Mouse (Mus musculus): Measurements from ENCODE around the gene Vwa2.

The Vwa2 gene

GRCm38 (mm10) chr19:56908472-56909270 is 34.6 kb downstream of the Vwa2 start:
- in situ Hi-C loops (cut with MboI, MseI): no loop called here

- in situ Hi-C loops (cut with MboI, MseI): loop anchor here (5.0 kb wide), 1 partner anchor 48 kb away; no protein-coding TSS in a partner anchor
These were observed 36.5 kb downstream of the Vwa2 start for GRCm38 (mm10) chr19:56910561-56910960.

DNA sequence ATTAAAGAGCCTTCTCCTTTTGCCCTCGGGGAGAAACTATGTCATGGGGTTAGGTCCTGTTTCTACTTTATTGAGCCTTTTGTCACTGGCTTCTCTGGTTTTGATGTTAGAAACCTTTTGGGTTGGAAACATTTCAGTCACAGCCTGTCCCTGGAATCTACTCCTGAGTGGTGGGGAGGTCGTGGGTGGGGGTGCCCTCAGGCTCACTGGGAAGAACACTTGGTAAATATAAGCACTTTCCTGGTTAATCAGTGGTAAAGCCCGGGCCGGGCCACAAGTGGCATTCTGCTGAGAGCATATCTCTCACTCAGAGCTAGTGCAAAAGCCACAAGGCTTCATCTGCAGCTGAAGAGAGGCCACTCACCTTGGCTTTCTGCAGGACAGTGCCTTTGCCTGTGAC is 39.7 kb downstream of the Vwa2 start:
- in situ Hi-C loops (cut with MboI, MseI): loop anchor here (5.0 kb wide), 1 partner anchor 51 kb away; no protein-coding TSS in a partner anchor

- in situ Hi-C loops (cut with MboI, MseI): loop anchor here (5.0 kb wide), 1 partner anchor 52 kb away; no protein-coding TSS in a partner anchor
These were observed 40.6 kb downstream of the Vwa2 start for GRCm38 (mm10) chr19:56914658-56915057.

GRCm38 (mm10) chr19:56915084-56915483 is 41.0 kb downstream of the Vwa2 start:
- in situ Hi-C loops (cut with MboI, MseI): no loop called here

- in situ Hi-C loops (cut with MboI, MseI): loop anchor here (5.0 to 10.0 kb wide), 3 partner anchors 108 to 575 kb away; no protein-coding TSS in a partner anchor
These were observed 45.6 kb downstream of the Vwa2 start for GRCm38 (mm10) chr19:56919628-56920027.

DNA sequence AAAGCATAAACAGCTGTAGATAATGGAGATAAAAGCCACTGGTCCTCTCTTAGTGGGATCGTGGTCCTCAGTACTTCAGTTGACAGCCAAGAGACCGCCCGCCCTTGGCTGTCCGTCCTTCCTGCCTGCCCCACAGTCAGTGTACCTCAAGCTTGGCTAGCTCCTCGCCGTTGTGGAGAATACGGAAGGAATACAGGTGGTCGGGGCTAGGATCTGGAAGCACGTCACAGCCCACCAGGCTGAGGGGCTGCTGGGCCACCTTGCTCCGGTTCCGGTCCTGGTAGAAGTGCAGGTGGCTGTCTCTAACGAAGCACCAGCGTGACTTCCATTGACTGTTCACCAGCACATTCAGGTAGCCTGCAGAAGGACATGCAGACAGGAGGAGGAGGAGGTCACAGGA is 46.2 kb downstream of the Vwa2 start:
- in situ Hi-C loops (cut with MboI, MseI): loop anchor here (5.0 to 10.0 kb wide), 3 partner anchors 107 to 575 kb away; no protein-coding TSS in a partner anchor

DNA sequence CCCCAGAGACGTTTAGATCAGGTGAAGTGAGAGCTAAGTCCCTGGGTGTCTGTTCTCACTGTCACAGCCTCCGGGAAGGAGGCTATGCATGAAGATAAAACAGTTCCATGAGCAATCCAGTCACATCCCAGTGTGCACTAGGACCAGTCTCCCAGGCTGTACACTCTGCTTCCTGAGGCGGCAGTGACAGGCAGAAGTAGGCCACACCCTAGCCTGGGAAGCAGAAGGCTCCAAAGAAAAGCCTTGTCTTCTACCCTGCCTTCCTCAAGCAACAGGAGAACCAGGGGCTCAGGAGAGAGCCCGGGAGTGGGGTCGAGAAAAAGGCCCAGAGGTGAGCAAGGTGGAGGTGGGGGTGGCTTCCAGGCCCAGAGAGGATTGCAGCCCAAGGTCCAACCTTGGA is 47.7 kb downstream of the Vwa2 start:
- in situ Hi-C loops (cut with MboI, MseI): loop anchor here (5.0 to 10.0 kb wide), 3 partner anchors 106 to 573 kb away; no protein-coding TSS in a partner anchor

- in situ Hi-C loops (cut with MboI, MseI): loop anchor here (10.0 kb wide), 2 partner anchors 215 to 565 kb away; no protein-coding TSS in a partner anchor
These were observed 55.3 kb downstream of the Vwa2 start for GRCm38 (mm10) chr19:56929392-56929791.

DNA sequence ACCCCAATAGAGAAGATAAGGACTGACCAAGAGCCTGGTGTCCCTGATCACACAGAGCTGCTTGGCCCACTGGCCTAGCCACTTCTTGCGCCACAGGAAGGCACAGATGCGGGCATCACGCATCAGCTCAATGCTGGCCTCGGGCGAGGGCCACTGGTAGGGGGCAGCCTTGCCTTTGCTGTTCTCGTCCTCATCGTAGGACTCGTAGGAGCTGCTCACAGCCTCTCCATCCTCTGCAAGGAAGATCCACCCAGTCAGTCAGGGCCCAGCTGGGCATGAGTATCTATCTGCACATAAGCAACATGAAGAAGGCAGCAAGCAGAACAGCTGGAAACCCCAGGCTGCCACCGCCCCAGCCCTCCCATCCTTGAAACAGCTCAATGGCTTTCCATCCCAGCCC is 56.0 kb downstream of the Vwa2 start:
- in situ Hi-C loops (cut with MboI, MseI): no loop called here

DNA sequence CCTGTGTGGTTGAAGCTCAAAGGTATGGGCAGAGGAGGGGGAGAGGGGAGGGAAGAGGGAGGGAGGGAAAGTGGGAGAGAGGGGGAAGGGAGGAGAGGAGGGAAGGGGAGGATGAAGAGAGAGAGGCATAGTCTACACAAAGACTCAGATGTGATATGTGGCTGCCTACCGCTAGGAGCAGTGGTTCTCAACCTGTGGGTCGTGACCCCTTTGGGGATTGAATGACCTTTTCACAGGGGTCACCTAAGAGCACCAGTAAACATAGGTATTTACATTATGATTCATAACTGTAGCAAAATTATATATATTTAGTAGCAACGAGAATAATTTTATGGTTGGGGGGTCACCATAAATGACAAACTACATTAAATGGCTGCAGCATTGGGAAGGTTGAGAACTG is 59.8 kb downstream of the Vwa2 start:
- in situ Hi-C loops (cut with MboI, MseI): no loop called here

DNA sequence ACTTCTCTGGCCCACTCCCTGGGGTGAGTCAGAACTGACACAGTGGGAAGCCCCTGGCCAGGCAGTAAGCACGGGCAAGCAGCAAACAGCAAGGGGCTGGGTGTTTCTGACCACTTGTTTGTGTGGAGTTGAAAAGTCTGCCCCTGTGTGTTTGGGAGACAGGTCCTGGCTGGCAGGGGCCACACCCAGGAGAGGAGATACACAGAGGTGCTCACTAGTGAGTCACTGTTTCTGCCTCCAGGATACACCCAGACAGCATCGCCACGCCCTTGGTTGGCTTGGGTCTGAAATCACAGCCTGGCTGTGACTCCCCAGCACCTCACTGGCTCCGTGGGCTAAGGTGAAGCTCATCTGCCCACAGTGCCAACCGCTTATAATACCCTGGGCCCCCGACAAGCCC is 61.1 kb downstream of the Vwa2 start:
- in situ Hi-C loops (cut with MboI, MseI): no loop called here

DNA sequence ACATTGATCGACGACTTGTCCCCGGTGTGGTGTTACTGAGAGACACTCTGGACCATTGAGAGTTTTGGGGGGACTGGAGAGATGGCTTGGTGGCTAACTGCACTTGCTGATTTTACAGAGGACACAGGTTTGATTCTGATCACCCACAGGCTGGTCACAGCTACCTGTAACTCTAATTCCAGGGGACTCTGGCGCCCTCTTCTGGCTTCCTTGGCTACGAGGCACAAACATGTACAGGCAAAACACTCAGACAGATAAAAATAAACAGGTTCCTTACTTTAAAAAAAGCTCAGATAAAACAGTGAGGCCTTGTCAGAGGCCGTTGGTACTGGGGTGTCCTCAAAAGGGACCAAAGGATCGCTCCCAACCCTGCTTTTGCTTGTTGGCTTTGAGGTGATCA is 61.7 kb downstream of the Vwa2 start:
- in situ Hi-C loops (cut with MboI, MseI): no loop called here

- in situ Hi-C loops (cut with MboI, MseI): no loop called here
These were observed 62.2 kb downstream of the Vwa2 start for GRCm38 (mm10) chr19:56936253-56936652.

- in situ Hi-C loops (cut with MboI, MseI): no loop called here
These were observed 63.9 kb downstream of the Vwa2 start for GRCm38 (mm10) chr19:56937911-56938310.

GRCm38 (mm10) chr19:56939826-56940225 is 65.8 kb downstream of the Vwa2 start:
- in situ Hi-C loops (cut with MboI, MseI): no loop called here

GRCm38 (mm10) chr19:56940507-56940906 is 66.5 kb downstream of the Vwa2 start:
- in situ Hi-C loops (cut with MboI, MseI): no loop called here

DNA sequence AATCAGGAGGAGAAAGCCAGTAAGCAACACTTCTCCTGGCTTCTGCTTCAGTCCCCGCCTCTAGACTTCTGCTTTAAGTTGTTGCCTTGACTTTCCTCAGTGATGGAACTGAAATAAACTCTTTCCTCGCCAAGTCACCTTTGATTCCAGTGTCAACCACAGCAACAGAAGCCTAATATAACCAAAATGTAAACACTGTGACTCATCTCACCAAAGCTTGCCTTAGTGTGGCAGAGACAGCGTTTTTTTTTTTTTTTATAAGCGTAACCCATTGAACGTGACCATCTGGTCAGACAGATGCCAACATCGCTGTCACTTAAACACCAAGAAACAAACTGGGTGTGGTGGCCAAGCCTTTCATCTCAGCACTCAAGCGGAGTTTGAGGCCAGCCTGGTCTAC is 68.2 kb downstream of the Vwa2 start:
- in situ Hi-C loops (cut with MboI, MseI): no loop called here

GRCm38 (mm10) chr19:56944211-56944610 is 70.2 kb downstream of the Vwa2 start:
- in situ Hi-C loops (cut with MboI, MseI): no loop called here

DNA sequence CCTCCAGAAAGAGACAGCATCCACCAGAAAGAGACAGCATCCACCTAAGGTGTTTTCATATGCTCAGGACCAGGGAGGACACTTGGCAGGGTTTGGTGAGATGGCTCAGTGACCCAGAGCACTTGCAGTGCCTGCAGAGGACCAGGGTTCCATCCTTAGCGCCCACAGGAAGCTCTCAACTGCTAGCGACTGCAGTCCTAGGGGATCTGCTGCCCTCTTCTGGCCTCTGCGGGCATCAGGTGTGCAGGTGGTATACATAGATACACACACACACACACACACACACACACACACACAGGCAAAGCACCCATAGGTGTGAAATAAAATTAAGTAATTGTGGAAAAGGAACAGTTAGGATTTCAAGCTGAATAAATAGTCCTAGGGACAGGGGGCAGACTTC is 70.8 kb downstream of the Vwa2 start:
- in situ Hi-C loops (cut with MboI, MseI): no loop called here

- in situ Hi-C loops (cut with MboI, MseI): no loop called here
These were observed 71.6 kb downstream of the Vwa2 start for GRCm38 (mm10) chr19:56945621-56946020.

DNA sequence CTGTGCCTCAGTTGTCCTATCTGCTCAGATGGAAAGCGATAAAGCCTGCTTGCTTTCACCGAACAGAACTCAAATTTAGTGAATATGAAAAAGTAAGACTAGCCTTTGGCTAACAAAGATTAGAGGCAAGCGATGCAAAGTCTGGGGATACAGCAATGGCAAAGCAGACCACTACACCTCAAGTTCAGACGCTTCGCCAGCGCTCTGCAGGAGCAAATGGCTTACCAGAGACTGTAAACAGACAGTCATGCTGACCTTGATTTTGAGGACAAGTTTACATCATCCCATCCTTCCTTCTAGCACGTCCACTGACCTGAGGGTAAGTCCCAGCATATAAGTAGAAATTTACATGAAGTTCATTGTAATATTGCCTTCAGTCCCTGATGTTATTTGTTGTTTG is 72.2 kb downstream of the Vwa2 start:
- in situ Hi-C loops (cut with MboI, MseI): no loop called here

DNA sequence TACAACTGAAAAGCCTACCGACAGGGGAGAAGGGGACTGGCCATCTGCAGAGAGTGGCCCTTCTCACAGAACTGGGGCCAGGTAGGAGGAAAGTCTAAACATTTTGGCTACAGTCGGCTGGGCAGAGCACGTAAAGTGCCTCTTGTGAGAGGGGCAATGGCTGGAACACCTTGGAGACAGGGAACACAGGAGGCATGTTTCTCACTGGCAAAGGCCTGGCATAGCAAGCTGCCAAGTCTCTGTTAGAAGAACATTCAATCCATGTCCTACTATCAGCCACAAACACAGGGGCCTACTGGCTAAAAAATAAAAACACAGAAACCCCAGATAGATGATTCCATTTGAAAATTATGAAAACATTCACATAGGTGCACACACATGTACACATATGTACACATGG is 72.7 kb downstream of the Vwa2 start:
- in situ Hi-C loops (cut with MboI, MseI): no loop called here

Data from regulatory T cell (primary cell).